Mouse (Mus musculus): ENCODE data around the gene Efcab6. TPM values are rescaled to one million over a fixed set of nuclear protein-coding genes. Genes with fewer than 3 reads are reported as not detected.
A peak's percentile ranks its signal among the peaks of the same experiment; 100 is the strongest.

The Efcab6 gene
- polyA plus RNA-seq, 1 experiment from 2014 or later, result 0.71 TPM

DNA sequence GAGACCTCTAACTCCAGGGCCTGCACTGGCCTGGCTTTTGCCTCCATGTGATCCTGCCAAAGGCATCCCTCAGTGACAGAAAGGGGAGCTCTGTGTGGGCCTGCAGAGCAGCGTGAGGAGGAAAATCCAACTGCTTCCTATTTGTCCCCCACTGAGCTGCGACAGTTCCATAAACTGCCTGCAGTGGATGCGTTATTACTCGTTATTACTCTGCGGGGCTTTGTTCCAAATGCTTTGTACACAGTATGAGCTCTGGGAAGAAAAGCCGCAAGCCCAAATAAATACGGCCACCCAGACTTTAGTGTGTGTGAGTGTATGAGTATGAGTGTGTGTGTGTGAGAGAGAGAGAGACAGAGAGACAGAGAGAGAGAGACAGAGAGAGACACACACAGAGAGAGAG is 68.3 kb downstream of the Efcab6 start:
- Histone ChIP-seq H3K36me3 (replicated peaks) (no peaks in the 10 kb centered on the region), H3K27me3 (replicated peaks; ENCODE audit: low read depth, poor library complexity, severe bottlenecking) (peaks cover 41% of the 10 kb centered on the region), H3K4me3 (no peak overlapping the region), H3K4me1 (peaks cover 24% of the 10 kb centered on the region), H3K27ac (replicated peaks) (no peak overlapping the region), H3K9me3 (no peaks in the 10 kb centered on the region)
- WGBS, result 66% methylated on average over 7 of the region's 7 CpGs
- DNase-seq (ENCODE audit: low spot score), result no peak

GRCm38 (mm10) chr15:83992191-83992590 is 73.0 kb downstream of the Efcab6 start:
- 81% methylated on average over 15 of the region's 15 CpGs for WGBS
- peaks cover 35% of the 10 kb centered on the region for H3K4me1 ChIP-seq
- no peak for DNase-seq (ENCODE audit: low spot score)
- no peak overlapping the region for H3K27ac ChIP-seq (replicated peaks)
- H3K36me3 ChIP-seq (replicated peaks), result no peaks in the 10 kb centered on the region
- peaks cover 37% of the 10 kb centered on the region for H3K27me3 ChIP-seq (replicated peaks; ENCODE audit: low read depth, poor library complexity, severe bottlenecking)
- H3K4me3 ChIP-seq, result no peak overlapping the region
- no peaks in the 10 kb centered on the region for H3K9me3 ChIP-seq

- 3% methylated on average over 3 of the region's 3 CpGs for WGBS
- DNase-seq (ENCODE audit: low spot score), result peak; percentile 60
- H3K27me3 ChIP-seq (replicated peaks; ENCODE audit: low read depth, poor library complexity, severe bottlenecking), result peaks cover 31% of the 10 kb centered on the region
Measured at GRCm38 (mm10) chr15:83991461-83991860, 73.7 kb downstream of the Efcab6 start.

GRCm38 (mm10) chr15:83989241-83989640 is 75.9 kb downstream of the Efcab6 start:
- no peak overlapping the region for H3K4me3 ChIP-seq
- no peaks in the 10 kb centered on the region for H3K36me3 ChIP-seq (replicated peaks)
- no peak overlapping the region for H3K27ac ChIP-seq (replicated peaks)
- WGBS, result 93% methylated on average over 5 of the region's 5 CpGs
- H3K4me1 ChIP-seq, result peaks cover 35% of the 10 kb centered on the region
- H3K27me3 ChIP-seq (replicated peaks; ENCODE audit: low read depth, poor library complexity, severe bottlenecking), result peaks cover 35% of the 10 kb centered on the region; the same call in 1 of the 2 replicates
- no peaks in the 10 kb centered on the region for H3K9me3 ChIP-seq
- no peak for DNase-seq (ENCODE audit: low spot score)

More at GRCm38 (mm10) chr15:83991461-83991860, 73.7 kb downstream of the Efcab6 start:
- no peak overlapping the region for H3K27ac ChIP-seq (replicated peaks)
- peaks cover 33% of the 10 kb centered on the region for H3K4me1 ChIP-seq
- no peaks in the 10 kb centered on the region for H3K9me3 ChIP-seq
- no peaks in the 10 kb centered on the region for H3K36me3 ChIP-seq (replicated peaks)
- no peak overlapping the region for H3K4me3 ChIP-seq

GRCm38 (mm10) chr15:83988087-83988486 is 77.1 kb downstream of the Efcab6 start:
- no peak for DNase-seq (ENCODE audit: low spot score)
- Histone ChIP-seq H3K27me3 (replicated peaks; ENCODE audit: low read depth, poor library complexity, severe bottlenecking) (peaks cover 35% of the 10 kb centered on the region; the same call in 1 of the 2 replicates), H3K36me3 (replicated peaks) (no peaks in the 10 kb centered on the region), H3K4me3 (no peak overlapping the region), H3K4me1 (peaks cover 35% of the 10 kb centered on the region), H3K27ac (replicated peaks) (no peak overlapping the region), H3K9me3 (no peaks in the 10 kb centered on the region)
- WGBS, result 29% methylated on average over 7 of the region's 7 CpGs

DNA sequence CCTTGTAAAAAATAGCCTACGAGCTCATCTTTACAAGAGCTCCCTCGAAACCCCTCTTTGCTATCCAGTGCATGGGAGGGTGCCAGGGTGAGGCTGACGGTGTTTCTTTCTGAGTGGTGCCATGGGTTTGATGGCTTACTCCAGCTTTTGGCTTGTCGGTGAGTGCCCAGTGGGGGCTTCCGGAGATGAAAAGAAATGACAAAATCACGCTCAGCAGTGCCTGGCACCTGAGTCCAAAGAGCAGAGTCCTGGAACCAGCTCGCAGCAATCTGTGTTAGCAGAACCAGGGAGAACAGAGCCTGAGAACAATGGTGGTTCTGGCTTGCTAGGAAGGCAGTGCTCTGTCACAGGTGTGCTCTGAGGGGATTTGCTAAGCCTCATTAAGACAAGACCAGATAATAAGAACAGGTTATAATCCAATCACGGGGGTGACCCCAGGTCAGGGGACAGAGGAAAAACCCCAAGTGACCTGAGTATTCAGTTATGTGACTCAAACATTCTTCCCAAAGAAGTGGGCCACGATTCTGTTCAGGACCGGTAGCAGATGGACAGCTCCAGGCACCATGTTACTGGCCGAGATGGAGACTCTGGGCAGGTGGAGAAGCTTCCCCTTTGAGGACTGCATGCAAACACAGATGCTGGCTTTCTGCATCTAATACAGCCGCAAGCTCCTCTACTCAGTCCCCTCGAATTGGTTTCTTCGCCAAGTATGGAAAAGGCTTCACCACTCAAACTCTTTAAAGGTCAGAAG is 82.8 kb downstream of the Efcab6 start:
- Histone ChIP-seq H3K27me3 (replicated peaks; ENCODE audit: low read depth, poor library complexity, severe bottlenecking) (0 out of 2 replicates have a peak, but pooled peaks cover 10% of the 10 kb centered on the region), H3K4me3 (no peak overlapping the region), H3K4me1 (peaks cover 10% of the 10 kb centered on the region), H3K9me3 (no peaks in the 10 kb centered on the region), H3K27ac (replicated peaks) (no peak overlapping the region), H3K36me3 (replicated peaks) (no peaks in the 10 kb centered on the region)
- peak; percentile 50 for DNase-seq (ENCODE audit: low spot score)
- WGBS, result 68% methylated on average over 14 of the region's 14 CpGs

GRCm38 (mm10) chr15:83978865-83979264 is 86.3 kb downstream of the Efcab6 start:
- 72% methylated on average over 6 of the region's 6 CpGs for WGBS
- Histone ChIP-seq H3K9me3 (no peaks in the 10 kb centered on the region), H3K4me1 (peaks cover 6% of the 10 kb centered on the region), H3K27me3 (replicated peaks; ENCODE audit: low read depth, poor library complexity, severe bottlenecking) (no peaks in the 10 kb centered on the region), H3K27ac (replicated peaks) (no peak overlapping the region), H3K36me3 (replicated peaks) (no peaks in the 10 kb centered on the region), H3K4me3 (no peak overlapping the region)
- DNase-seq (ENCODE audit: low spot score), result no peak

DNA sequence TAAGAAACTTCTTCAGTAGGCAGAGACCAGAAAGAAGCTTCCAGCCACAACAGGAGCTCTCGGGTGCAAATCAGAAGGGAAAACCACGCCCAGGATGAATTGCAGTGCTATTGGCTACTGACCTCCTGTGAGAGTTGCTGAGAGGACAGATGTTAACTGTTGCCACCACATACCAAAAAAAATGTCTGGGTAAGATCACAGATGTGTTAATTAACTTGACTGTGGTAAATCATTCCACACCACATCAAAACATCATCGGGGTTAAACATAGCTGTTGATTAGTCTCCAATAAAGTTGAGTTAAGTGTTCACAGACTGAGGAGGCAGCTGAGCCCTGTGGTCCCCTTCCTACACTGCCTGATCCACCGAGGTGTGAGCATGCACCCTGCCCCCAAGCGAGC is 88.1 kb downstream of the Efcab6 start:
- no peaks in the 10 kb centered on the region for H3K9me3 ChIP-seq
- H3K4me3 ChIP-seq, result no peak overlapping the region
- no peaks in the 10 kb centered on the region for H3K27me3 ChIP-seq (replicated peaks; ENCODE audit: low read depth, poor library complexity, severe bottlenecking)
- 40% methylated on average over 5 of the region's 5 CpGs for whole genome bisulfite sequencing
- no peak overlapping the region for H3K27ac ChIP-seq (replicated peaks)
- no peaks in the 10 kb centered on the region for H3K36me3 ChIP-seq (replicated peaks)
- peaks cover 6% of the 10 kb centered on the region for H3K4me1 ChIP-seq
- no peak for DNase-seq (ENCODE audit: low spot score)

- Histone ChIP-seq H3K4me1 (peaks cover 6% of the 10 kb centered on the region), H3K36me3 (replicated peaks) (no peaks in the 10 kb centered on the region), H3K4me3 (no peak overlapping the region), H3K27ac (replicated peaks) (no peak overlapping the region), H3K9me3 (no peaks in the 10 kb centered on the region), H3K27me3 (replicated peaks; ENCODE audit: low read depth, poor library complexity, severe bottlenecking) (peaks cover 4% of the 10 kb centered on the region; the same call in 1 of the 2 replicates)
- 72% methylated on average over 9 of the region's 9 CpGs for WGBS
- DNase-seq (ENCODE audit: low spot score), result no peak
Measured at GRCm38 (mm10) chr15:83972206-83972605, 93.0 kb downstream of the Efcab6 start.

DNA sequence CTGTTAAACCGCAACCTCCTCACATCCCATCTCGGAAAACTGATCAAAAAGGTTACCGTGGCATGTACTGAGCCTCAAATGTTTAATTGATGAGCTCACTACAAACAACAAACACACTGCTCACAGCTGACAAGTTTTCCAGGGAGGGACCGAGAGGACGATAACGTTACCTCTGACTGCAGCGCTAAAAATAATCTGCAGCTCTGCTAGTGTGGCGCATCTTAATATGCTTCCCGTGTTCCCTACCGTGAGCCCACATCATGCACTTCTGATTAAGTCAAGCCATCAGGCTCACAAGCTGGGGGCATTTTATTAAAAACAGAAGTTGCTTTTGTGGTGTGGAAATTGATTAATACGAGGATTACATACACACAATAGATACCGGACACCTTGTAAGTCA is 97.4 kb downstream of the Efcab6 start:
- 80% methylated on average over 12 of the region's 12 CpGs for WGBS

GRCm38 (mm10) chr15:83965126-83965525 is 100.1 kb downstream of the Efcab6 start:
- WGBS, result 59% methylated on average over 8 of the region's 8 CpGs
- no peak for DNase-seq (ENCODE audit: low spot score)
- H3K9me3 ChIP-seq, result no peaks in the 10 kb centered on the region
- no peak overlapping the region for H3K27ac ChIP-seq (replicated peaks)
- no peaks in the 10 kb centered on the region for H3K36me3 ChIP-seq (replicated peaks)
- no peaks in the 10 kb centered on the region; the same call in 1 of the 2 replicates for H3K27me3 ChIP-seq (replicated peaks; ENCODE audit: low read depth, poor library complexity, severe bottlenecking)
- H3K4me1 ChIP-seq, result peaks cover 11% of the 10 kb centered on the region; the same call in 1 of the 2 replicates
- no peak overlapping the region for H3K4me3 ChIP-seq

More for the DNA sequence above, 97.4 kb downstream of the Efcab6 start:
- Histone ChIP-seq H3K36me3 (replicated peaks) (no peaks in the 10 kb centered on the region), H3K4me3 (no peak overlapping the region), H3K27me3 (replicated peaks; ENCODE audit: low read depth, poor library complexity, severe bottlenecking) (peaks cover 4% of the 10 kb centered on the region; the same call in 1 of the 2 replicates), H3K27ac (replicated peaks) (no peak overlapping the region), H3K9me3 (no peaks in the 10 kb centered on the region), H3K4me1 (peaks cover 8% of the 10 kb centered on the region; the same call in 1 of the 2 replicates)
- no peak for DNase-seq (ENCODE audit: low spot score)

GRCm38 (mm10) chr15:83958376-83958775 is 106.8 kb downstream of the Efcab6 start:
- H3K9me3 ChIP-seq, result no peaks in the 10 kb centered on the region
- no peak overlapping the region for H3K4me3 ChIP-seq
- H3K27me3 ChIP-seq (replicated peaks; ENCODE audit: low read depth, poor library complexity, severe bottlenecking), result peaks cover 3% of the 10 kb centered on the region; the same call in 1 of the 2 replicates
- H3K27ac ChIP-seq (replicated peaks), result no peak overlapping the region
- H3K36me3 ChIP-seq (replicated peaks), result no peaks in the 10 kb centered on the region
- peaks cover 8% of the 10 kb centered on the region; the same call in 1 of the 2 replicates for H3K4me1 ChIP-seq
- WGBS, result 76% methylated on average over 3 of the region's 3 CpGs
- DNase-seq (ENCODE audit: low spot score), result no peak

DNA sequence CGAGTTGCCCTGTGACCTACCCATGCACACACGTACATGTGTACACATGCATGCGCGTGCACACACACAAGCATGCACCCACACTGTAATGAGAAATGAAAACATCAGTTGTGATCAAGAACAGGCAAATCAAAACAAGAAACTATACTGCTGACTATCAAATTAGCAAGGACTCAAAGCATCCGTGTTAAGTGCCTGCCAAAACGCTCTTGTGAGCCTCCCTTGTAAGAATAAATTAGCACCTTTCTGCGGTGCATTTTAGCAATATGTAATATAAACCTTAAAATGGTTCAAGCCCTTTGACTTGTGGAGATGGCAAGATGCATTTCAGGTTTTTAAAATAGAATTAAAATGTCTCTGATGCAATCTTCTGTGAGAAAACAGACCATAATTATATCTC is 108.2 kb downstream of the Efcab6 start:
- Histone ChIP-seq H3K27ac (replicated peaks) (no peak overlapping the region), H3K27me3 (replicated peaks; ENCODE audit: low read depth, poor library complexity, severe bottlenecking) (peaks cover 3% of the 10 kb centered on the region; the same call in 1 of the 2 replicates), H3K36me3 (replicated peaks) (no peaks in the 10 kb centered on the region), H3K9me3 (no peaks in the 10 kb centered on the region), H3K4me3 (no peak overlapping the region), H3K4me1 (no peaks in the 10 kb centered on the region)
- DNase-seq (ENCODE audit: low spot score), result no peak
- WGBS, result 93% methylated on average over 7 of the region's 7 CpGs
